ENCODE assay signal across 1 mouse cellular context in genomic region chr14:105177238-105177693, GRCm38 (mm10).
A peak's percentile ranks its signal among the peaks of the same experiment; 100 is the strongest.
TF ChIP-seq lines count a peak whose summit lies in the region.

Gene Rbm26 (minus strand): TSS chr14:105177327.

TF ChIP-seq in CH12.LX, 34 proteins besides CTCF, POLR2A, EP300 and RAD21 (continued from another document):
- peak; percentile 78; the same call in 1 of the 2 replicates for TF ChIP-seq KAT2A (IDR thresholded peaks at IDR 0.05; ENCODE audit: insufficient replicate concordance, low read length)
- no peak for TF ChIP-seq E2F4 (IDR thresholded peaks at IDR 0.05; ENCODE audit: insufficient replicate concordance, low read depth, low read length)
- peak; percentile 89 for TF ChIP-seq HCFC1 (IDR thresholded peaks at IDR 0.05; ENCODE audit: low read depth, low read length)
- no peak for TF ChIP-seq JUN (IDR thresholded peaks at IDR 0.05; ENCODE audit: insufficient read depth, low read depth, low read length)
- no peak for TF ChIP-seq PAX5 (IDR thresholded peaks at IDR 0.05; ENCODE audit: low read length)
- no peak for TF ChIP-seq ZC3H11A (IDR thresholded peaks at IDR 0.05; ENCODE audit: low read depth, low read length)
- TF ChIP-seq BHLHE40 (IDR thresholded peaks at IDR 0.05; ENCODE audit: low read depth, low read length), result no peak
- no peak; the same call in 1 of the 2 replicates for TF ChIP-seq SIN3A (IDR thresholded peaks at IDR 0.05; ENCODE audit: low read length)
- TF ChIP-seq USF1 (IDR thresholded peaks at IDR 0.05; ENCODE audit: low read depth, low read length), result no peak
